Mouse (Mus musculus) small intestine, adult 2 months (tissue): ENCODE results near the gene Elane.

Experiments
- CTCF ChIP-seq: fragments of 200-500 bp; IDR thresholded peaks from 2 replicates; pipeline ENCODE4 v1.5.1; 2012; ENCODE audit warnings: low read depth, mild to moderate bottlenecking, control low read depth, inconsistent platforms, low read length, moderate library complexity, mixed read lengths; ENCODE audit not compliant: insufficient replicate concordance, insufficient read length; ENCODE audit errors: extremely low read depth
- POLR2A ChIP-seq: fragments of 200-500 bp; IDR thresholded peaks from 2 replicates; pipeline ENCODE4 v1.6.1; 2012; ENCODE audit warnings: low read depth, mild to moderate bottlenecking, control low read depth, inconsistent platforms, low read length, moderate library complexity

DNA sequence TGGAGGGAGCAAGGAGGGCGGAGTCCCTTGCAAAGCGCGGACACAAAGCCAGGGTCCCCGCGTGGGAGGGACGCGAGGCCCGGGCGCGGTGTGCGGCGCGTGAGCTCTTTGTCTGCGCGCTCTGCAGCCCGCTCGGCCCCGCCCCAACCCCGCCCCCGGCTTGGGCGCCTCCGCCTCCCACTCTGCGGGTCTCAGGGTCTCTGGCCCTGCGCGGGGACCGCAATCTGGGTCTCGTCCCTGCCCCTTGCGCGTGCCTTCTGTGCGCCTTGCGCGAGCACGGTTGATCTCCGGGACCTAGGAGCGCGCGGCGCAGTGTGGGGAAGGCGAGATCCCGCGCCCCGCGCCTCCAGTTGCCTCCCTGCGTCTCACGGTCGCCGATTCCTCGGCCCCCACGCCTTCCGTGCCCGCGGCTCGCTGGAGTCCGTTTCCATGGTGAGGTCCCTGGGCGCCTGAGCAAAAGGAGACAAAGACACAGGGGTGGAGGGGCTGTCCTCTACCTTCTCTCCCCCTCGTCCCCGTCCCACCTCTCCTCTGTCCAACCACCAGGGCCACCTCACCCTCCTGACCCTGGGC lies 11.7 kb upstream of the Elane start, which contains the start of the genes Prtn3 and Plppr3:
- no peak for TF ChIP-seq POLR2A
- no peak for TF ChIP-seq CTCF
